In the genomic region with DNA sequence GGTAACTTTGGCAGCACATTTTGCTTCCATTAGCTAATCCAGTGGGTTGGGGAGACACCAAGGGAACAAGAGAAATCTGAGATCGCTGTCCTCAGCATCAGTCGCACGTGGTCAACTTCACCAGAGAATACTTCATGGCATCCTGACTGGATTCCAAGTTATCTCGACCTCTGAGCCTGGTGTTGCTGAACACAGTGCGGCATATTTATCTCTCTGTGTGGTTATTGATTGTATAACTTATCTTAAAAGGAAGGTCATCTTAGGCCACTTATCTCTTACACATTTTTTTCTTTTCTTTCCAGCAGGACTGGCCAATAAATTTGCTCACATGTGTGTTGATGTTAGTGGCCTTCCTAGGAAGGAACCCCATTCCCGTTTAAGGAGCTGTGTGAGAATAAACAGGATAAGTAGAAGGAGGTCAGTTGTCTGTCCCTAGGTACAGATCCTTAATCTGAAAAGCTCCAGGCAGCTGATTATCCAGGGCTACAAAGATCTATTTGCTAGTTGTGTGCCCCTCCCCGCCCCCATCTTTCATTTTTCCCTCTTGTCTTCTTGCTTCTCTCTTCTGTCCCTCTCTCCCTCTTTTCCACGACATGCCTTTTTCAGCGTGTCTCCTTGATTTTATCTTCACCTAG, we compare ENCODE assay signal across 11 mouse cellular contexts. TPM values are rescaled to one million over a fixed set of nuclear protein-coding genes. Genes with fewer than 3 reads are reported as not detected.
DNase-seq lines count a peak whose midpoint lies in the region; ATAC-seq lines count a peak whose summit lies in the region.
"Had no signal": no experiment of that assay in that cellular context is flagged by ENCODE, and none has a peak within 500 bp of the region (broad histone marks: within the 10 kb centered on the region; RNA-seq: fewer than 3 reads in every experiment).

No protein-coding gene starts in this region.

- peak; percentile 7 for DNase-seq in cerebellum, adult 11 months
- no peak for DNase-seq in heart, adult 8-10 months (ENCODE audit: low spot score)
- DNase-seq in midbrain, embryonic 10.5 days (ENCODE audit: low spot score) = no peak
- DNase-seq in liver = no peak

- no peaks in the 10 kb centered on the region for H3K36me3 ChIP-seq in heart, embryonic 13.5 days
- no peaks in the 10 kb centered on the region for H3K36me3 ChIP-seq in midbrain, embryonic 16.5 days (ENCODE audit: control insufficient read depth, insufficient read depth, low read length)
- H3K36me3 ChIP-seq in midbrain, embryonic 10.5 days = no peaks in the 10 kb centered on the region
- no peaks in the 10 kb centered on the region for H3K36me3 ChIP-seq in neural tube, embryonic 15.5 days

- H3K4me2 ChIP-seq in heart, embryonic 13.5 days = peak overlapping the region; percentile 94
- H3K4me2 ChIP-seq in midbrain, embryonic 16.5 days (ENCODE audit: low read length) = peak overlapping the region; percentile 66
- peak overlapping the region; percentile 84 for H3K4me2 ChIP-seq in neural tube, embryonic 15.5 days

- H3K27me3 ChIP-seq in heart, embryonic 13.5 days (replicated peaks) = peaks cover 17% of the 10 kb centered on the region
- no peaks in the 10 kb centered on the region; the same call in none of the 2 replicates for H3K27me3 ChIP-seq in midbrain, embryonic 16.5 days (ENCODE audit: control insufficient read depth, insufficient read depth, low read depth, low read length)
- peaks cover 39% of the 10 kb centered on the region for H3K27me3 ChIP-seq in midbrain, embryonic 10.5 days (ENCODE audit: low read depth, poor library complexity, severe bottlenecking)
- H3K27me3 ChIP-seq in neural tube, embryonic 15.5 days (replicated peaks) = peaks cover 17% of the 10 kb centered on the region; the same call in 1 of the 2 replicates

- peaks cover 21% of the 10 kb centered on the region for H3K4me1 ChIP-seq in heart, embryonic 13.5 days
- peaks cover 6% of the 10 kb centered on the region for H3K4me1 ChIP-seq in midbrain, embryonic 16.5 days (ENCODE audit: control insufficient read depth, insufficient read depth, low read length)
- peaks cover 23% of the 10 kb centered on the region for H3K4me1 ChIP-seq in midbrain, embryonic 10.5 days
- H3K4me1 ChIP-seq in neural tube, embryonic 15.5 days = peaks cover 17% of the 10 kb centered on the region

- H3K9me3 ChIP-seq in heart, embryonic 13.5 days = no peaks in the 10 kb centered on the region
- no peaks in the 10 kb centered on the region for H3K9me3 ChIP-seq in midbrain, embryonic 16.5 days (replicated peaks; ENCODE audit: control insufficient read depth, low read length, poor library complexity, severe bottlenecking)
- H3K9me3 ChIP-seq in midbrain, embryonic 10.5 days (replicated peaks) = no peaks in the 10 kb centered on the region
- no peaks in the 10 kb centered on the region for H3K9me3 ChIP-seq in neural tube, embryonic 15.5 days (replicated peaks)

- 18% methylated on average over 9 of the region's 9 CpGs for WGBS in heart, embryonic 13.5 days
- WGBS in midbrain, embryonic 16.5 days = 51% methylated on average over 9 of the region's 9 CpGs
- WGBS in midbrain, embryonic 10.5 days = 60% methylated on average over 9 of the region's 9 CpGs
- 61% methylated on average over 9 of the region's 9 CpGs for WGBS in neural tube, embryonic 15.5 days

- no peak overlapping the region for H3K27ac ChIP-seq in heart, embryonic 13.5 days (replicated peaks)
- no peak overlapping the region for H3K27ac ChIP-seq in midbrain, embryonic 16.5 days (ENCODE audit: low read length)
- H3K27ac ChIP-seq in midbrain, embryonic 10.5 days (replicated peaks) = no peak overlapping the region
- no peak overlapping the region for H3K27ac ChIP-seq in neural tube, embryonic 15.5 days (replicated peaks)

- ATAC-seq in cerebellum, adult (ENCODE audit: insufficient number of reproducible peaks, low FRiP score, low TSS enrichment) = no peak
- ATAC-seq in heart, embryonic 13.5 days (ENCODE audit: extremely low read depth, insufficient number of reproducible peaks, low FRiP score, low TSS enrichment) = no peak
- no peak for ATAC-seq in midbrain, embryonic 16.5 days
- ATAC-seq in neural tube, embryonic 15.5 days (ENCODE audit: low FRiP score) = no peak

- peak overlapping the region; percentile 63; the same call in 1 of the 2 replicates for H3K4me3 ChIP-seq in heart, embryonic 13.5 days
- H3K4me3 ChIP-seq in midbrain, embryonic 16.5 days (ENCODE audit: low read depth, low read length) = no peak overlapping the region
- H3K4me3 ChIP-seq in midbrain, embryonic 10.5 days = no peak overlapping the region
- no peak overlapping the region for H3K4me3 ChIP-seq in neural tube, embryonic 15.5 days (replicated peaks)

- no peak overlapping the region for H3K9ac ChIP-seq in heart, embryonic 13.5 days
- no peak overlapping the region for H3K9ac ChIP-seq in midbrain, embryonic 16.5 days (ENCODE audit: low read depth, low read length)
- no peak overlapping the region for H3K9ac ChIP-seq in neural tube, embryonic 15.5 days (replicated peaks)

RNA-seq across cellular contexts. Expression of a gene that starts 0.7 kb away (rescaled TPM):
- polyA plus RNA-seq in heart, embryonic 13.5 days (2015; fragmentation: Nextera tagmentation; extraction: Ambion mirVana) = 0.08 and 0.09 TPM in 2 replicates
- 1 to 10 TPM in 1 of 4 experiments, under 1 TPM in 3; 0.60 to 1.2 (median 0.81) TPM for total RNA-seq in heart, adult 8-10 months (2022)
- 0.56 and 0.57 TPM in 2 replicates for polyA plus RNA-seq in midbrain, embryonic 16.5 days (2015; fragmentation: Nextera tagmentation; extraction: Ambion mirVana)
- polyA plus RNA-seq in midbrain, embryonic 10.5 days (2016; fragmentation: Nextera tagmentation; extraction: Ambion mirVana) = 0.02 TPM in 2 replicates
- polyA plus RNA-seq in neural tube, embryonic 15.5 days (2015; fragmentation: Nextera tagmentation; extraction: Ambion mirVana) = 0.68 and 1.2 TPM in 2 replicates
- total RNA-seq: common myeloid progenitor, adult 5-6 weeks; liver, adult 2 months had no signal
- polyA plus RNA-seq: gonadal fat pad, adult 2 months had no signal
